Mouse (Mus musculus) heart, postnatal 0 days (tissue): ENCODE results near the gene Dnah8. TPM values are rescaled to one million over a fixed set of nuclear protein-coding genes. Genes with fewer than 3 reads are reported as not detected.
A peak's percentile ranks its signal among the peaks of the same experiment; 100 is the strongest.
"Not testable (repeated sequence)": the region's sequence is repeated elsewhere in the genome, so short reads cannot be mapped to it uniquely, and the experiment has no call there.

Source experiments
- ATAC-seq: fragments of 200-750 bp; cut with Nextera tagmentation; 2 replicates; pipeline ENCODE4 v1.8.0; 2017; ENCODE audit warnings: low read depth, moderate number of reproducible peaks, moderate library complexity; ENCODE audit not compliant: insufficient read depth
- DNase-seq: peaks from one replicate; pipeline ENCODE4 v3.0.0-alpha.2; 2016; ENCODE audit warnings: low spot score
- H3K27ac ChIP-seq: fragments of 300-500 bp; sonication (generic); 2 replicates; pipeline ENCODE4 v1.5.1; 2014; ENCODE audit warnings: low read depth, mild to moderate bottlenecking
- H3K27me3 ChIP-seq: fragments of 300-500 bp; sonication (generic); 2 replicates; pipeline ENCODE4 v1.6.1; 2014; ENCODE audit warnings: low read length, mixed read lengths; ENCODE audit not compliant: control insufficient read depth, insufficient read depth
- H3K36me3 ChIP-seq: fragments of 300-500 bp; sonication (generic); replicated peaks from 2 replicates; pipeline ENCODE4 v1.6.1; 2014; ENCODE audit warnings: low read length, mixed read lengths; ENCODE audit not compliant: control insufficient read depth, insufficient read depth
- H3K4me1 ChIP-seq: fragments of 300-500 bp; sonication (generic); 2 replicates; pipeline ENCODE4 v1.6.1; 2014; ENCODE audit warnings: antibody characterized with exemption; ENCODE audit not compliant: control insufficient read depth, insufficient read depth
- H3K4me2 ChIP-seq: fragments of 300-500 bp; sonication (generic); 2 replicates; pipeline ENCODE4 v1.6.1; 2014; ENCODE audit warnings: low read depth, mild to moderate bottlenecking, low read length, moderate library complexity
- H3K4me3 ChIP-seq: fragments of 300-500 bp; sonication (generic); 2 replicates; pipeline ENCODE4 v1.5.1; 2014; ENCODE audit warnings: low read depth, low read length
- H3K9ac ChIP-seq: fragments of 300-500 bp; sonication (generic); replicated peaks from 2 replicates; pipeline ENCODE4 v1.6.1; 2014; ENCODE audit warnings: low read depth, low read length, mixed read lengths
- H3K9me3 ChIP-seq: fragments of 300-500 bp; sonication (generic); replicated peaks from 2 replicates; pipeline ENCODE4 v1.6.1; 2016; ENCODE audit warnings: low read length; ENCODE audit not compliant: control insufficient read depth
- CTCF ChIP-seq: IDR thresholded peaks from 2 replicates; pipeline ENCODE4 v1.5.1; 2016; ENCODE audit warnings: antibody characterized with exemption, control low read depth, low read depth
- EP300 ChIP-seq: IDR thresholded peaks from 2 replicates; pipeline ENCODE4 v1.6.1; 2016; ENCODE audit warnings: antibody characterized with exemption, low read depth
- WGBS: fragments of 180-500 bp; shearing (Covaris S2); extraction: QIAGEN DNeasy Blood & Tissue Kit; methylation state at CpG from one replicate; pipeline ENCODE4 v1.1.7; 2014; 5-methylcytosine and 5-hydroxymethylcytosine counted together
- polyA plus RNA-seq: library from polyadenylated mRNA; unstranded; fragments of >200 nt; fragmentation: Nextera tagmentation; extraction: Ambion mirVana; gene quantifications from 2 replicates; pipeline ENCODE4 v1.2.1, GENCODE M21; 2015
- total RNA-seq: library from RNA; depleted of rRNA; stranded (reverse); fragments of >200 nt; gene quantifications from 2 replicates; pipeline ENCODE4 v1.2.3, GENCODE M21; 2014; ENCODE audit warnings: low replicate concordance

The Dnah8 gene
- total and polyA plus RNA-seq, 2 experiments from 2014 or later: 0.59 to 1.5 TPM

DNA sequence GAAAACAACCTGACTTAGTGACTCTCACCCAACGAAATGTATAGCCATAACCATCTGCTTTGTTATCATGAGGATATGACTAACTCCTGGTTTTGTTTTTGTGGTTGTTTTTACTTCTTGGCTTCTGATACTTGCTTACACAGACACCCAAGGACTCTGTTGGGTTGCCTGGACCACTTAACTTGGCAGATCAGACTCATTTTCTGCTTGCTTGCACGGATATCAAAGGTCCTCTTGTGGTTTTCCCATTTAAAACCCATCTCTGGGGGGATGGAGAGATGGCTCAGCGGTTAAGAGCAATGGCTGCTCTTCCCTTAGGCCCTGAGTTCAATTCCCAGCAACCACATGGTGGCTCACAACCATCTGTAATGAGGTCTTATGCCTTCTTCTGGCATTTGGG is 954 bp upstream of the Dnah8 start:
- WGBS: 85% methylated on average over 3 of the region's 3 CpGs
- Histone ChIP-seq H3K27me3 (no peaks in the 10 kb centered on the region), H3K9me3 (no peaks in the 10 kb centered on the region), H3K27ac (no peak overlapping the region), H3K36me3 (no peaks in the 10 kb centered on the region), H3K4me1 (no peaks in the 10 kb centered on the region), H3K4me2 (no peak overlapping the region), H3K9ac (no peak overlapping the region), H3K4me3 (no peak overlapping the region)
- ATAC-seq: no peak
- TF ChIP-seq CTCF (no peak), EP300 (no peak)
- no peak for DNase-seq

DNA sequence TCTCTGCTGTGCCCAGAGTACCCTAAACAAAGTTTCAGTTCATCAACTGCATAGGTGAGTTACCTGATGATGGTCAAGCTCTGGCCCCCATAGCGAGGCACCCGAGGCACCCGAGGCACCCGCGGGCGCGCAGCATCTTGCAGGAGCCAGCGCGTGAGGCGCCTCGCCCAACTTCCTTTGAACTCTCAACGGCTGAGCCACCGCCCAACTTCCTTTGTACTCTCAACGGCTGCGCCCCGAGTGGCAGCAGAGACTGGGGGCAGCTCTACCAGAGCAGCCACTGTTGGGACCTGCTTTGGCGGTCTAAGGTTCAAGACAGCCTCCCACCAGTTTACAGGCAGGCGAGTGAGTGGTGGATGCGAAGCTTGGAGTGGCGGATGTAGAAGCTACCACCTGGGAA is 2.6 kb downstream of the Dnah8 start, which contains the start of gene Glo1:
Gene Glo1 (minus strand): TSS at position 153 of the 400 bp plus-strand sequence.
- not testable (repeated sequence) for H3K9me3 ChIP-seq, H3K27me3 ChIP-seq, ATAC-seq, DNase-seq, H3K9ac ChIP-seq, H3K27ac ChIP-seq, H3K4me3 ChIP-seq, H3K4me2 ChIP-seq, H3K36me3 ChIP-seq, H3K4me1 ChIP-seq
- WGBS: no CpG with 5 or more reads among the region's 20 CpGs

DNA sequence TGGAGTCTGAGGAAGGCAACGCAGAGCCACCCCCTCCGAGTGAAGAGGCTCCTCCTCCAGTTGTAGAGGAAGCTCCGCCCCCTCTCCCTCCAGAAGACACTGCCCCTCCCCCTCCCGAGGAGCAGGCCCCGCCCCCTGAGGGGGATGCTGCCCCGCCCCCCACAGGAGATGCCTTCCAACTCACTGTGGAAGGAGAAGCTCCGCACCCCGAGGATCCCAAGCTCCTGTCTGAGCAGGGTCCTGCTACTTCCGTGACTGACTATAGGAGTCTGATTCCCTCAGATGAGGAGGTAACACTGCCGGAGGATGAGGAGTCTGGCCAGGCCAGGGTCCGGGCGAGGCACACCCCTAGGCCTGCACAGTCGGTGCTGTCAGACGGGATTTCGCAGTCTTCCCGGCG is 11.2 kb downstream of the Dnah8 start:
- DNase-seq (no peak), ATAC-seq (no peak)
- Histone ChIP-seq H3K9ac (no peak overlapping the region), H3K4me3 (peak overlapping the region; percentile 17; the same call in 1 of the 2 replicates), H3K4me2 (peak overlapping the region; percentile 46), H3K36me3 (no peaks in the 10 kb centered on the region), H3K4me1 (no peaks in the 10 kb centered on the region), H3K27me3 (no peaks in the 10 kb centered on the region), H3K9me3 (no peaks in the 10 kb centered on the region), H3K27ac (no peak overlapping the region)
- WGBS: 15% methylated on average over 16 of the region's 17 CpGs
- TF ChIP-seq EP300 (no peak), CTCF (no peak)

DNA sequence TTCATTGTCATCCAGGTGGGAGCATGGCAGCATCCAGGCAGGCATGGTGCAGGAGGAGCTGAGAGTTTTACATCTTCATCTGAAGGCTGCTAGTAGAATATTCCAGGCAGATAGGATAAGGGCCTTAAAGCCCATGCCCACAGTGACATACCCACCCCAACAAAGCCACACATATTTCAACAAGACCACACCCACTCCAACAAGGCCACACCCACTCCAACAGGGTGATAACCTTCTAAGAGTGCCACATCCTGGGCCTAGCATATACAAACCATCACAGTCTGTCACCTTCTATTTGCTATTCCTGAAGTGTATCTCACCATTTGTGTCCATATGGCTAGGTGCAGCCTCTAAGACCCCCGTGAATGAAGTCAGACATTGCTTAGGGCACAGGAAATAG is 13.6 kb downstream of the Dnah8 start:
- Histone ChIP-seq H3K4me3 (no peak overlapping the region), H3K4me2 (no peak overlapping the region), H3K27me3 (no peaks in the 10 kb centered on the region), H3K4me1 (no peaks in the 10 kb centered on the region), H3K36me3 (no peaks in the 10 kb centered on the region), H3K9ac (no peak overlapping the region), H3K27ac (no peak overlapping the region), H3K9me3 (no peaks in the 10 kb centered on the region)
- TF ChIP-seq EP300: no peak
- no peak for TF ChIP-seq CTCF
- no peak for ATAC-seq
- DNase-seq: no peak
- 43% methylated on average over 1 of the region's 1 CpGs for WGBS

DNA sequence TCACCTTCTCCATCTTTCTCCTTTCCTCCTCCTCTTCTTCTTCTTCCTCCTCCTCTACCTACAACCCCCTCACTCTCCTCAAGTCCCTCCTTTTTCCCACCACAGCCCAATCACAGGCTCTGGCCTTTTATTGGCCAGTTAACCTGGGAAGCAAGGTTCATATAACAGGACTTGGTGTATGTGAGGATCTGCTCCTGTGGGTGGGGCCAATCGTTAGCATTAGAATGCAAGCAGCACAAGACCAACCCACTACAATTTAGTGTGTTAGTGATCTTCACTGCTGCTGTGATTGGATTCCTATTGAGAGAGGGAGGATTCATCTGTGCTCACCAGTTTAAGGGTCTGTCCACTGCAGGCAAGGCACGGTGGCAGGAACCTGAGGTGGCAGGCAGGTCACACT is 14.8 kb downstream of the Dnah8 start:
- ATAC-seq: no peak
- Histone ChIP-seq H3K27ac (no peak overlapping the region), H3K4me1 (no peaks in the 10 kb centered on the region), H3K4me3 (no peak overlapping the region), H3K27me3 (no peaks in the 10 kb centered on the region), H3K9ac (no peak overlapping the region), H3K36me3 (no peaks in the 10 kb centered on the region), H3K4me2 (no peak overlapping the region), H3K9me3 (no peaks in the 10 kb centered on the region)
- DNase-seq: no peak
- 67% methylated on average over 2 of the region's 2 CpGs for WGBS
- TF ChIP-seq EP300 (no peak), CTCF (no peak)

DNA sequence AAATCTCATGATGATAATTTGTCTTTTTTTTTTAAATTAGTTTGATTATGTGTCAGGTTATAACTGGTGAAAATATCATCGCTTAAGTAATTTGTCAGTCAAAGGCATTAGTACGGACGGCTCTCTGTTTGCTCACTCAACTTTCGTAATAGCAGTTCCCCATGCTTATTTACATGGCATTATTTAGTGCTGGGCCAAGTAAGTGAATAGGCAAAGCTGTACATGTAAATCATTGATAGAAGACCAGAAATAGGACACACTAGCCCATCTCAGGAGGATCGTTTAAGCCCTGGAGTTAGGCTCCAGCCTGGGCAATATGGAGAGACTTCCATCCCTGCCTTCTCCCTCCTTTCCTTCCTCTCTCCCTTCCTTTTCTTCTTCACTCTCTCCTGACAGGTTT is 16.7 kb downstream of the Dnah8 start:
- no peak for TF ChIP-seq CTCF
- no peak for TF ChIP-seq EP300
- no peak overlapping the region for H3K4me3 ChIP-seq

More for the DNA sequence above, 16.7 kb downstream of the Dnah8 start:
- H3K36me3 ChIP-seq: no peaks in the 10 kb centered on the region
- no peaks in the 10 kb centered on the region for H3K4me1 ChIP-seq
- no peak overlapping the region for H3K27ac ChIP-seq
- H3K27me3 ChIP-seq: no peaks in the 10 kb centered on the region
- no peaks in the 10 kb centered on the region for H3K9me3 ChIP-seq
- H3K9ac ChIP-seq: no peak overlapping the region
- H3K4me2 ChIP-seq: no peak overlapping the region
- 95% methylated on average over 5 of the region's 5 CpGs for WGBS
- DNase-seq (no peak), ATAC-seq (no peak)
